ENCODE assay signal across 24 mouse cellular contexts in the genomic region with DNA sequence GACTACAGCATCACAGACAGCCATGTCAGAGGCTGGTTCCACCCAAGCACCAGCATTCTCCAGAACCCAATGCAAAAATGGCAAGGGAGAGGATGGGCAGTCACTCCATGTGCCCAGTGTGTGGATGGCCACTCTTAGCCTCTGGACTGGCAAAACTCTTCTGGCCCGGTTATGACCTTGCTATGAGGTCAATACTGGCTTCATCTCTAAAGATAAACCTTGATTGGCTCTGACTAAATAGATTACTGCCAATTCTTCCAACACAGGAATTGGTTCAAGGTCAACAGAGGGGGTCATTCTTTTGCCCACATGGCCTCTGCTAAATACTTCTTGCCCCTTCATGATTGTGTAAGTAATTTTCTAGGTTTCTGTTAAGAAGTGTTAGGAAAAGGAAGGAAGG.
DNase-seq lines count a peak whose midpoint lies in the region; ATAC-seq lines count a peak whose summit lies in the region.
"Had no signal": no experiment of that assay in that cellular context is flagged by ENCODE, and none has a peak within 500 bp of the region (broad histone marks: within the 10 kb centered on the region; RNA-seq: fewer than 3 reads in every experiment).

No protein-coding gene starts in this region.

- no peak overlapping the region for H3K9ac ChIP-seq in midbrain, embryonic 11.5 days (ENCODE audit: low read length)
- H3K9ac ChIP-seq in midbrain, embryonic 14.5 days (replicated peaks; ENCODE audit: low read length), result no peak overlapping the region
- H3K9ac ChIP-seq: embryonic facial prominence, embryonic 13.5 days; embryonic facial prominence, embryonic 15.5 days; forebrain, embryonic 12.5 days had no signal

- 83% methylated on average over 1 of the region's 1 CpGs for WGBS in heart, embryonic 10.5 days
- 78% methylated on average over 1 of the region's 1 CpGs for WGBS in midbrain, embryonic 11.5 days
- 97% methylated on average over 1 of the region's 1 CpGs for WGBS in midbrain, embryonic 14.5 days

- H3K9me3 ChIP-seq in heart, embryonic 10.5 days, result no peaks in the 10 kb centered on the region
- no peaks in the 10 kb centered on the region for H3K9me3 ChIP-seq in midbrain, embryonic 11.5 days (ENCODE audit: control insufficient read depth, low read length)
- no peaks in the 10 kb centered on the region for H3K9me3 ChIP-seq in midbrain, embryonic 14.5 days (ENCODE audit: control insufficient read depth, low read length)
- H3K9me3 ChIP-seq: embryonic facial prominence, embryonic 13.5 days; embryonic facial prominence, embryonic 15.5 days; forebrain, embryonic 10.5 days; forebrain, embryonic 12.5 days had no signal

- no peak overlapping the region for H3K27ac ChIP-seq in heart, embryonic 10.5 days
- no peak overlapping the region for H3K27ac ChIP-seq in midbrain, embryonic 11.5 days (ENCODE audit: low read depth, low read length)
- no peak overlapping the region for H3K27ac ChIP-seq in midbrain, embryonic 14.5 days (replicated peaks; ENCODE audit: low read depth, low read length)
- H3K27ac ChIP-seq: embryonic facial prominence, embryonic 13.5 days; embryonic facial prominence, embryonic 15.5 days; forebrain, embryonic 10.5 days; forebrain, embryonic 12.5 days had no signal

- H3K4me1 ChIP-seq in heart, embryonic 10.5 days, result no peaks in the 10 kb centered on the region
- no peaks in the 10 kb centered on the region for H3K4me1 ChIP-seq in midbrain, embryonic 11.5 days (ENCODE audit: control insufficient read depth, insufficient read depth, low read length)
- H3K4me1 ChIP-seq in midbrain, embryonic 14.5 days (ENCODE audit: control insufficient read depth, insufficient read depth, low read length), result no peaks in the 10 kb centered on the region
- H3K4me1 ChIP-seq: embryonic facial prominence, embryonic 13.5 days; embryonic facial prominence, embryonic 15.5 days; forebrain, embryonic 10.5 days; forebrain, embryonic 12.5 days had no signal

- DNase-seq in adrenal gland, adult 2 months, result peak; percentile 42
- no peak for DNase-seq in adrenal gland, postnatal 4 days (ENCODE audit: low spot score in 2 of 2)
- peak; percentile 16 for DNase-seq in adrenal gland, postnatal 10 days
- DNase-seq in adrenal gland, adult 18-20 months (ENCODE audit: low spot score in 2 of 2), result no peak
- peak; percentile 5 for DNase-seq in heart, adult 8-10 months (ENCODE audit: low spot score)
- no peak for DNase-seq in heart, embryonic 10.5 days (ENCODE audit: low spot score)
- DNase-seq in midbrain, embryonic 11.5 days (ENCODE audit: low spot score, missing footprints), result peak; percentile 10
- no peak for DNase-seq in midbrain, embryonic 14.5 days
- DNase-seq: B cell, adult 2 months; cerebellum, adult 11 months; cerebellum, adult 8-10 months; embryo, embryonic 11 days had no signal

- no peaks in the 10 kb centered on the region for H3K36me3 ChIP-seq in heart, embryonic 10.5 days
- no peaks in the 10 kb centered on the region for H3K36me3 ChIP-seq in midbrain, embryonic 11.5 days (ENCODE audit: control insufficient read depth, insufficient read depth, low read length)
- H3K36me3 ChIP-seq in midbrain, embryonic 14.5 days (ENCODE audit: control insufficient read depth, insufficient read depth, low read length), result no peaks in the 10 kb centered on the region
- H3K36me3 ChIP-seq: embryonic facial prominence, embryonic 13.5 days; embryonic facial prominence, embryonic 15.5 days; forebrain, embryonic 10.5 days; forebrain, embryonic 12.5 days; G1E had no signal

- no peak for ATAC-seq in midbrain, embryonic 11.5 days (ENCODE audit: low FRiP score)
- no peak for ATAC-seq in midbrain, embryonic 14.5 days (ENCODE audit: low FRiP score, low TSS enrichment)
- ATAC-seq: activated CD4-positive, CD25-positive, alpha-beta regulatory T cell, adult 4 months; CD4-positive, CD25-positive, alpha-beta regulatory T cell, adult 4 months; forebrain, embryonic 14.5 days; forebrain, embryonic 16.5 days; Patski had no signal

- no peak overlapping the region for H3K4me3 ChIP-seq in heart, embryonic 10.5 days
- no peak overlapping the region for H3K4me3 ChIP-seq in midbrain, embryonic 11.5 days (ENCODE audit: low read depth, low read length)
- no peak overlapping the region for H3K4me3 ChIP-seq in midbrain, embryonic 14.5 days (replicated peaks; ENCODE audit: low read depth, low read length)
- H3K4me3 ChIP-seq: embryonic facial prominence, embryonic 13.5 days; embryonic facial prominence, embryonic 15.5 days; erythroblast, embryonic 14.5 days; forebrain, embryonic 10.5 days; forebrain, embryonic 12.5 days had no signal

- H3K4me2 ChIP-seq in midbrain, embryonic 11.5 days, result no peak overlapping the region
- H3K4me2 ChIP-seq in midbrain, embryonic 14.5 days (ENCODE audit: low read length), result no peak overlapping the region
- H3K4me2 ChIP-seq: embryonic facial prominence, embryonic 13.5 days; embryonic facial prominence, embryonic 15.5 days; forebrain, embryonic 12.5 days had no signal

- no peaks in the 10 kb centered on the region for H3K27me3 ChIP-seq in heart, embryonic 10.5 days (ENCODE audit: insufficient read depth, poor library complexity, severe bottlenecking)
- no peaks in the 10 kb centered on the region for H3K27me3 ChIP-seq in midbrain, embryonic 11.5 days (ENCODE audit: control insufficient read depth, insufficient read depth, low read length)
- no peaks in the 10 kb centered on the region for H3K27me3 ChIP-seq in midbrain, embryonic 14.5 days (ENCODE audit: control insufficient read depth, insufficient read depth, low read length)
- H3K27me3 ChIP-seq: CH12.LX; embryonic facial prominence, embryonic 13.5 days; embryonic facial prominence, embryonic 15.5 days; forebrain, embryonic 12.5 days; Patski had no signal

Comparison
In these comparisons a context has a peak if more than half of its experiments do, and no peak if none do; other contexts are left out.
1. DNase-seq: peak in adrenal gland, adult 2 months (single experiment), adrenal gland, postnatal 10 days (single experiment), heart, adult 8-10 months (single experiment) and midbrain, embryonic 11.5 days (single experiment); none in adrenal gland, postnatal 4 days (0 of 2), adrenal gland, adult 18-20 months (0 of 2), heart, embryonic 10.5 days (single experiment) and midbrain, embryonic 14.5 days (single experiment).